Mouse (Mus musculus) right cerebral cortex, adult 2 months (tissue): ENCODE measurements around the gene Kctd12b.
"Not testable (repeated sequence)": the region's sequence is repeated elsewhere in the genome, so short reads cannot be mapped to it uniquely, and the experiment has no call there.

Experiments used
- DNase-seq, 2 experiments: peaks; one replicate each; pipeline ENCODE4 v3.0.0; 2021 to 2022; ENCODE audit warnings: low spot score in 2 of 2

Kctd12b gene

DNA sequence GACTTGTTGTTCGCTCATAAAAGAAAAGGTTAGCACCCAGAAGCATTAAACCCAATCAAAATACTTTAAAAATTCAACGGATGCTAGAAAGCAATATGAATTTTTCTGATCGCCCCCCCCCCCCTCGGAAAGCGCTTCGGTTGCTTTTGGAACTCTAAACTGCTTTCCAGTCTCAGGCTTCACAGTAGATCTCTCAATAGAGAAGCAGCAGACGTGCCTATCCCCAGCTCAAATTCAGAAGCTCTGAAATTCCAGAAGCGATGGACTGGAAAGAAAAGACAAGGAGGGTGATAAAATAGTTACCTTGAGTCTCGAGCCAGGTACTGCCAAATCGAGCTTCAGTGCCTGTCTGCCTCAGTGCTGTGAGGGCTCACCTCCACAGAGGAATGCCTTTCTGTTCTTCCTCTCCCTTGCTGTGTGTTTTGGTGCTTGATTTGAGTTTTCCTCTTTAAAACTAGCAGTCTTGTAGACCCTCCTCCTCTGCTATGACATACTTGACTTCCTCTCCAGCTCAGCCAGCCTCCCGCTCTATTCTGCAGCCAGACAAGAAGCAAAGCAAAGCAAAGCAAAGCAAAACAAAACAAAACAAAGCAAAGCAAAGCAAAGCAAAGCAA, at the start of gene Kctd12b:
Kctd12b (minus strand) TSS at position 610 of the 614 bp plus-strand sequence.
- no peak for DNase-seq

DNA sequence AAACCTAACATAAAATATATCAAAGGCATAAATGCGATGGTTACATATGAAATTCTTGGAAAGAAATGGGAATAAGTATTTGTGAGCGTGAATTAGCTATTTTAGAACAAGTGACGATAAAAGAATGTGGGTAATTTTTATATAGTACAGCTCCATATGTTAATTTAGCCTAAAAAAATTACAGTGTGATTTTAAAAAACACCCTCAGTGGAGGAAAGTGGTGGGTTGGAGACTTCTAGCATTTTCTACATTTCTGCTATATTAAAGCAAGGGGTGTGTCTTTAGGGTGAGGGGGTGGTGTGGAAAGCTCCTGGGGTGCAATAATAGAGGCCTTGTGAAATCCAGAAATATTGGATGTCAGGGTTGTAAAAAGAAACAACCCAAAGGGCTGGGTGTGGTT, 46.3 kb upstream of the Kctd12b start:
- no peak for DNase-seq

DNA sequence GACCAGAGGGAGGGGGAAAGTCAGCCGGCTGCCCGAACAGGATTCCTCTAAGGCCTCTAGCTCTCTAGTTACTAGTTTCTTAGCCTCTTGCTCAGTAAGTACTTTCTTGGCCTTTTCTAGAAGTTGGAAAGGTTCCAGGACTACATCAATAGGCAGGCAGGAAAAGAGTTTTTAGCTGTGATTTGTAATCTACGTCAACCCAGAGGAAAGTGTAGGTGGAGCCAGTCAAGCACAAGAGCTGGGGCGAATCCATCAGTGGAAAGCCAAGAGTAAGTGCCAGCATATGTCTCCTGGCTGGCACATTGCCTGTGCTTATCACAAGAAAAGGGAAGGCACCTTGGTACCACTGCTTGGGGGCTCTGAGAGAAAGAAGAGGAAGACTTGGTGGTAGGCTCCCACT, 39.5 kb upstream of the Kctd12b start:
- DNase-seq: peak in 1 of 2 experiments; percentile 7

DNA sequence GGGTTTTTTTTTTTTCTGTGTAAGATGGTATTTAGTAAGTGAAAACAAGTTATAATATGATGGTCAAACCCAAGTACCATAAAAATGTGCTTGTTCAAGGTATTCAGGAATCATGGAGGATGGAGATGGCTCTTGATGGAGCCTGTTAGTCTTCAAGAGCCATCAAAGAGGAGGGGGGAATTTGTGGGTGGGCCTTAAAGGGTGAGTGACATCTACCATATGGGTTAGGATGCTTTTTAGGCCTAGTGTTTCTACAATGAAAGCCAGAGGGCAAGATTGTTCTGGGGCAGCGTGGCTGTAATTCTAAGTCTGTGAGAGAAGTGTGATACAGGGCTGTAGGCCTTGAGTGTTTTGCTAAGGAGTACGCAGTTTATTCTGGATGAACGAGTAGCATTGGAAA, 28.2 kb upstream of the Kctd12b start:
- no peak for DNase-seq

DNA sequence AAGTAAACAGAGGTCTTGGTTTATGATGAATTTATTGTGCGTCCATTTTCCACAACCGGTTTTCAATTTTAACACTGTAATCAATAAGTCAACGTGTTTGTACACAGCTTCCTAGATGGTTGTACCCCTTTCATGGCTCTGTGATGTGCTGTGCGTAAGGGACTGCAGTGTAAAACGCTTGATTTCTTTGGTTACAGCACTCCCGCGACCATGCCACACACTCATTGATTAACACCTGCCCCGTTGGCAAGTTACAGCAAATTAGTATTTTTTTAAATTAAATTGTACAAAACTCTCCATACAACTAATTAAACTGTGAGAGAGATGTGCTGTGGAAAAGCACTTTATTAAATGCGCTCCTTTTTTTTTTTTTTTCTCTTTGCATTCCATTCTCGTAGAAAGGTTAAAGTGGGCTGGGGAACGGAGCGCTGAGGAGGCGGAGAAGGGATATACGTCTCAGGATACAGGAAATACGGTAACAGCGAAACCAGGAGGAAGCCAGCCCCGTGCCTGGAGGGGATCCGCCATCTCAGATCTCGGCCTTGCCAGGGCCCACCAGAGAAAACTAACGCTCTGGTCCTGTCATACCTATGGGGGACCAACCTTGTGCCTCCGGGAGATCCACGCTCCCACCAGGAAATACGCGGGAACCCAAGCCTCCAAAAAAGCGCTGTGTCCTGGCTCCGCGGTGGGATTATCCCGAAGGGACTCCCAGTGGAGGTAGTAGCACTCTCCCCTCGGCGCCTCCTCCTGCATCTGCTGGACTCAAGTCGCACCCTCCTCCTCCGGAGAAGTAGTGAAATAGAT, 27.1 kb upstream of the Kctd12b start, which contains the start of gene Nbdy:
Nbdy (plus strand) TSS at position 481 of the 807 bp plus-strand sequence.
- peak; percentile 58 to 60 for DNase-seq

DNA sequence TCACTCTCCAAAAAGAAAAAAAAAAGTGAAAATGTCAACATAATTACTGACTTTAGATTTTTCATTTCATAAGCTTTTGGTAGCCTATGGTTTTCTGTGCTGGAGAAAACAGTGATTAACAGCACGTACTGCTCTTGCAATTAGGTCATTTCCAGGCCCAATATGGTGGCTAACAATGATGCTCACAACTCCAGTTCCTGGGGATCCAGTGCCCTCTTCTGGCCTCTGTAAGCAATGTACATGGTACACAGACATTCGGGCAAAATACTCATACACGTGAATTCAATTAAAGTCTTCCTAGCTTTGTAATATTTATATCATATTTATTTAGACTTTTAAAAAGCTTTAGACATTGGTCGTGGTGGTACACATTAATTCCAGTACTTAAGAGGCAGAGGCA, 23.4 kb upstream of the Kctd12b start:
- DNase-seq: no peak

DNA sequence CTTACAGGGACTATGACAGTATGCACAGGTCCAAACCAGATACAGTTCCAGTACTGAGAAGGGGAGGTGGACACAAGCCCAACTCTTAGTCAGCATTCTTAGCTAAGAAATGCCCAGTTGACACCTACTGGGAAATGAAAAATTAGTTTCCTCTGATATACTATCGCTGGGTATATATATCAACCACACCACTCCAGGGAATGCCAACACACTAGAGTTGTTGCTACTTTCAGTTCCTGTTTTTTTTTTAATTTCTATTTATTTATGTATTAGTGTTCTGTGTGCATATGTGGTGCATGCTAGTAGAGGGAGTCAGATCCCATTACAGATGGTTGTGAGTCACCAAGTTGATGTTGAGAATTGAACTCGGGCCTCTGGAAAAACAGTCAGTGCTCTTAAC, 20.5 kb upstream of the Kctd12b start:
- DNase-seq: no peak

DNA sequence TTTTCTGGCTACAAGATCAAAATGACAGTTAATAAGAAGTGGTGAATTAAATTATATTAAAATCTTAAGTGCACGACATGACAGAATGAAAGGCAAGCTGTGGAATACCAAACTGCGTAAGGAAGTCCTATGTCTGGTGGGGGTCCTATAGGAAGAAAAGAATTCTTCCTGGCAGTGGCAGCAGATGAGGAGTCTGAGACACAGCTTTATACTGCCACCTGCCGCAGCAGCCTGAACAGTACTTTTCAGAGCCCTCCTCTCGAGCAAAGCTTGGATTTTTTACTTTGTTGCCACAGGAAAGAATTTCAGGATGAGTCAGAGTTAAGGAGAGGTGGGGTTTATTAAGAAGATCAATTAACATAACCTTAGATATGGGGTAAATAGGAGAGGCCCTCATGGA, 11.5 kb upstream of the Kctd12b start:
- DNase-seq: peak; percentile 6 to 10

DNA sequence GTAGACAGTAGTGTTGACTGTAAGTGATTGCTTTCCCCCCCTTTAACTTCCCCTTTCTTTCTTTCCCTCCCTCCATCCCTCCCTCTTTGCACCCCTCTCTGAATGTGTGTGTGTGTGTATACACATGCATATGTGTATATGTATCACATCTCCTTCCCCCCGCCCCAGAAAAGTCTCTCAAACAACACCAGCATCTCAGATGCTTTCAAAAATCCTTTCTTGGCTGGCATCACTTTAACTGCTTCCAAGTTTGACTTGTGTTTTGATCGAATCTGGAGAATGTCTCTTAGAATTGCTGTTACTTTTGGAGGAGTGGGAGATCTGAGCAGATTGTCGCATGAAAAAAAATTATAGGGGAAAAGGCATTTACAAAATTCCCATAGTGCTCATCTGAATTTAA, 4.3 kb upstream of the Kctd12b start:
- DNase-seq: no peak

DNA sequence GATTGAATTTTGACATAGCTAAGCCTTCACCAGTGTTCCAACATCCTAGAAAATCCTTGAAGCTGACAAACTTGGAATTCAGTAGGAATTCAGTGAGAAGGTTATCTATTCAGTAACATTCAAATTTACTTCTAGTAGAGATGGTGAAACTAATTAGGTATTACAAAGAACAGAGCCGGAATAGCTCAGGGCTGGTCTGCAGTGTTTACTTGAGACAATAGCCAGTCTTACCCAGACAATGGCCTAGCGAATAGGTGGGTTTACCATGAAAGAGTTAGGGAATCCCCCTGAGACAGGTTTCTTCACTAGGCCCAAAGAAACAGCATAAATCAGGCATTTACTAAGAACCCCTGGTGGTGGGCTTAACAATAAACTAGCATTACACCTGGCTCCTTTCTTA, 28.0 kb downstream of the Kctd12b start:
- not testable (repeated sequence) for DNase-seq

DNA sequence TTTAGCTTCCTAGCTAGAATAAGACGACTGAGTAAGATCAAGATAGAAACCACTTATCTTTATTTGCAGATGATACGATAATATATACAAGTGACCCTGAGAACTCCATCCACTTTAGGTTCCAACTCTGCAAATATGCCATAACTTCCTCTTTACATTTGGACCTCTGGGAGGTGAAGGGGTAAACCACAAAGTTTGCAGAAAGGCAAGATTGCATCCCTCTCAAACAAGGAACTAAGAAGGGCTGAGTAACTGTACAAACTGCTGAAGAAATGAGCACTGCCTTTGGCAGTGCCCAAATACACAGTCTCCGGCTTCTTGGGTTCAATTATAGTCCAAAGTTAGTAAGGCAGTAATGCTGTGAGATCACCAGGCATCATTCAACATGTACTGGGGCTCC, 31.3 kb downstream of the Kctd12b start:
- no peak for DNase-seq

DNA sequence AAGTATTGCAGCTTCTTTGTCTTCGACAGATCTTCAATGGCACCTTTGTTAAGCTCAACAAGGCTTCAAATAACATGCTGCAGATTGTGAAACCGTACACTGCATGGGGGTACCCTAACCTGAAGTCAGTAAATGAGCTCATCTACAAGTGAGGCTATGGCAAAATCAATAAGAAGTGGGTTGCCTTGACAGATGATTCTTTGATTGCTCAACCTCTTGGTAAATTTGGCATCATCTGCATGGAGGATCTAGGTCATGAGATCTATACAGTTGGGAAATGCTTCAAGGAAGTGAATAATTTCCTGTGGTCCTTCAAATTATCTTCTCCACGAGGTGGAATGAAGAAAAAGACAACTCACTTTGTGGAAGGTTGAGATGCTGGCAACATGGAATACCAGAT, 39.2 kb downstream of the Kctd12b start:
- DNase-seq: no peak

DNA sequence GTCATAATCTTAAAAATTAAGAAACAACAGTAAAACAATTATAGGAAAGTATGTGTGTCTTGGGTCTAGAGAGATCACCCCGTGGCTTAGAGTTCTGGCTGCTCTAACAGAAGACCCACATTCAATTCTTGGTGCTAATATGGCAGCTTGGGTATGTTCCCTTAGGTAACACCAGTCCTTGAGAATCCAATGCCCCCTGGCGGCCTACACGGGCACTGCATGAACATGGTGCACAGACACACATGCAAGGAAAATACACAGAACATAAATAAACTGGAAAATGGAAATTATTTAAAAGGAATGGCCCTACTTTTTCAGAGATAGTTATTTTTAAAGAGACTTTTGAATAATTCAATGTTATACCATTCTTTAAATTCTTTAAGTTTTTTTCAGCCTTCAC, 55.6 kb downstream of the Kctd12b start:
- no peak for DNase-seq

DNA sequence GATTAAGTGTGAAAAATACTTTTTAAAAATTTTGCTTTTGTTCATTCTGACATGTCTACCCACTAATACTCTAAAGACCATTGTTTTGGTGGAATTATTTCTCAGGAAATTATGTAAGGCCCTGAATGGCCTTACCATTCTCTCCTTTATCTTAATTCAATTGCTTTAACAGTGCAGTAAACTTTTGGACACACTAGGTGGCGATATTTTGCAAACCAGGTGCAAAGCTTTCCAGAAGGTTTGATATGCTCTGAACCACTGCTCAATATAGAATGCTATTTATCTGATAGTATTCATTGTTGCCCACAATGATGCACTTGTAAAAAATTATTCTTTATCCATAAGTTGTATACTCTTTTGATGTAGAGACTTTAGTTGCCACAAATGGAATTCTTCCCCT, 59.9 kb downstream of the Kctd12b start:
- peak in 1 of 2 experiments; percentile 5 for DNase-seq
